Mouse (Mus musculus): ENCODE measurements at regions not wholly inside any gene's neighbourhood (a gene's known extent, or its start where the extent isn't known, plus 50 kb on each side); places are given as distances from the start of the nearest gene placed in this dataset.
"Not testable (repeated sequence)": the region's sequence is repeated elsewhere in the genome, so short reads cannot be mapped to it uniquely, and the experiment has no call there.

- H3K27ac ChIP-seq (ENCODE audit: control insufficient read depth, low read depth, low read length); H3K79me2 ChIP-seq (ENCODE audit: control insufficient read depth, insufficient read depth, low read length, poor library complexity); H3K9me3 ChIP-seq (replicated peaks; ENCODE audit: insufficient read depth, low read length); DNase-seq (ENCODE audit: low read depth, low spot score); H3K27me3 ChIP-seq (ENCODE audit: control insufficient read depth in 1 of 2, insufficient read depth in 2 of 2, low read length in 2 of 2); H3K4me1 ChIP-seq (ENCODE audit: control insufficient read depth in 1 of 2, insufficient read depth in 2 of 2, low read length in 2 of 2); H3K4me3 ChIP-seq (ENCODE audit: control insufficient read depth in 1 of 2, insufficient read depth in 1 of 2, low read depth in 2 of 2, low read length in 2 of 2); H3K9ac ChIP-seq (ENCODE audit: control insufficient read depth, low read depth, low read length, poor library complexity, severe bottlenecking); H3K36me3 ChIP-seq (ENCODE audit: control insufficient read depth in 1 of 2, insufficient read depth in 2 of 2, low read length in 2 of 2): not testable (repeated sequence)
Measured at GRCm38 (mm10) chr14:124801589-124801988, 124.7 kb upstream of the Fgf14 start.

- DNase-seq (ENCODE audit: low read depth, low spot score) = no peak
- no peak for TF ChIP-seq RCOR1 (IDR thresholded peaks at IDR 0.05; ENCODE audit: low read depth, low read length)
- no peak for TF ChIP-seq ZNF384 (IDR thresholded peaks at IDR 0.05; ENCODE audit: low read depth, low read length)
- no peak for TF ChIP-seq EP300 (IDR thresholded peaks at IDR 0.05; ENCODE audit: low read depth in 1 of 2, low read length in 2 of 2)
- no peak for TF ChIP-seq GABPA (IDR thresholded peaks at IDR 0.05; ENCODE audit: low read depth, low read length)
- no peak for TF ChIP-seq ELF1 (IDR thresholded peaks at IDR 0.05; ENCODE audit: low read depth, low read length)
- no peak for TF ChIP-seq E2F4 (IDR thresholded peaks at IDR 0.05; ENCODE audit: borderline replicate concordance, low read depth, low read length)
- no peak for TF ChIP-seq SIN3A (IDR thresholded peaks at IDR 0.05; ENCODE audit: low read length)
- TF ChIP-seq POLR2AphosphoS2 (IDR thresholded peaks at IDR 0.05; ENCODE audit: low read length) = no peak
- TF ChIP-seq ETS1 (IDR thresholded peaks at IDR 0.05; ENCODE audit: low read depth, low read length) = no peak
- TF ChIP-seq MAZ (IDR thresholded peaks at IDR 0.05; ENCODE audit: low read depth, low read length) = no peak
- no peak for TF ChIP-seq MEF2A (IDR thresholded peaks at IDR 0.05; ENCODE audit: extremely low read depth, insufficient replicate concordance, low read depth, low read length, poor library complexity, severe bottlenecking)
- no peak for TF ChIP-seq KAT2A (conservative IDR thresholded peaks at IDR 0.05; ENCODE audit: low read depth, low read length)
- no peak for TF ChIP-seq JUND (IDR thresholded peaks at IDR 0.05; ENCODE audit: low read depth, low read length)
- no peak for TF ChIP-seq TBP (IDR thresholded peaks at IDR 0.05; ENCODE audit: low read depth, low read length)
- H3K79me2 ChIP-seq (ENCODE audit: control insufficient read depth, insufficient read depth, low read length, poor library complexity) = no peaks in the 10 kb centered on the region
- no peaks in the 10 kb centered on the region for H3K36me3 ChIP-seq (ENCODE audit: control insufficient read depth in 1 of 2, insufficient read depth in 2 of 2, low read length in 2 of 2)
- no peaks in the 10 kb centered on the region for H3K4me1 ChIP-seq (ENCODE audit: control insufficient read depth in 1 of 2, insufficient read depth in 2 of 2, low read length in 2 of 2)
- H3K9ac ChIP-seq (ENCODE audit: control insufficient read depth, low read depth, low read length, poor library complexity, severe bottlenecking) = no peak overlapping the region
- H3K4me3 ChIP-seq (ENCODE audit: control insufficient read depth in 1 of 2, insufficient read depth in 1 of 2, low read depth in 2 of 2, low read length in 2 of 2) = no peak overlapping the region
- no peak overlapping the region for H3K27ac ChIP-seq (ENCODE audit: control insufficient read depth, low read depth, low read length)
- H3K27me3 ChIP-seq (ENCODE audit: control insufficient read depth in 1 of 2, insufficient read depth in 2 of 2, low read length in 2 of 2) = no peaks in the 10 kb centered on the region
- H3K9me3 ChIP-seq (replicated peaks; ENCODE audit: insufficient read depth, low read length) = no peaks in the 10 kb centered on the region
Measured at GRCm38 (mm10) chr14:124800421-124800820, 123.5 kb upstream of the Fgf14 start.

- TF ChIP-seq ZKSCAN1 (IDR thresholded peaks at IDR 0.05; ENCODE audit: low read depth, low read length) = no peak
- TF ChIP-seq TCF12 (IDR thresholded peaks at IDR 0.05; ENCODE audit: low read depth, low read length) = no peak
- TF ChIP-seq TBP (IDR thresholded peaks at IDR 0.05; ENCODE audit: low read depth, low read length) = no peak
- no peak for TF ChIP-seq ZMIZ1 (IDR thresholded peaks at IDR 0.05; ENCODE audit: low read depth, low read length)
- no peak for TF ChIP-seq ZC3H11A (IDR thresholded peaks at IDR 0.05; ENCODE audit: low read depth, low read length)
- no peak for TF ChIP-seq RAD21 (IDR thresholded peaks at IDR 0.05; ENCODE audit: low read depth, low read length)
- DNase-seq (ENCODE audit: low read depth, low spot score) = no peak
- Histone ChIP-seq H3K4me1 (ENCODE audit: control insufficient read depth in 1 of 2, insufficient read depth in 2 of 2, low read length in 2 of 2) (no peaks in the 10 kb centered on the region), H3K9me3 (replicated peaks; ENCODE audit: insufficient read depth, low read length) (no peaks in the 10 kb centered on the region), H3K36me3 (ENCODE audit: control insufficient read depth in 1 of 2, insufficient read depth in 2 of 2, low read length in 2 of 2) (no peaks in the 10 kb centered on the region), H3K9ac (ENCODE audit: control insufficient read depth, low read depth, low read length, poor library complexity, severe bottlenecking) (no peak overlapping the region), H3K4me3 (ENCODE audit: control insufficient read depth in 1 of 2, insufficient read depth in 1 of 2, low read depth in 2 of 2, low read length in 2 of 2) (no peak overlapping the region), H3K79me2 (ENCODE audit: control insufficient read depth, insufficient read depth, low read length, poor library complexity) (no peaks in the 10 kb centered on the region), H3K27me3 (ENCODE audit: control insufficient read depth in 1 of 2, insufficient read depth in 2 of 2, low read length in 2 of 2) (no peaks in the 10 kb centered on the region), H3K27ac (ENCODE audit: control insufficient read depth, low read depth, low read length) (no peak overlapping the region)
Measured at GRCm38 (mm10) chr14:124775402-124775801, 98.5 kb upstream of the Fgf14 start.

Data from MEL (cell line).